Mouse (Mus musculus) forebrain, embryonic 14.5 days (tissue): ENCODE results near the gene Rbms3. TPM values are rescaled to one million over a fixed set of nuclear protein-coding genes. Genes with fewer than 3 reads are reported as not detected.

Experiments
- ATAC-seq: fragments of 200-750 bp; cut with Nextera tagmentation; 2 replicates; pipeline ENCODE4 v1.8.0; 2017; ENCODE audit warnings: mild to moderate bottlenecking, moderate library complexity
- DNase-seq: peaks from one replicate; pipeline ENCODE4 v3.0.0-alpha.2; 2015; ENCODE audit warnings: low spot score
- H3K27ac ChIP-seq: fragments of 300-500 bp; sonication (generic); 2 replicates; pipeline ENCODE4 v1.5.1; 2014; ENCODE audit warnings: low read depth, mild to moderate bottlenecking, control low read depth, low read length, moderate library complexity
- H3K27me3 ChIP-seq: fragments of 300-500 bp; sonication (generic); replicated peaks from 2 replicates; pipeline ENCODE4 v1.6.1; 2014; ENCODE audit warnings: low read length, control low read depth, mixed read lengths; ENCODE audit not compliant: control insufficient read depth, insufficient read depth
- H3K36me3 ChIP-seq: fragments of 300-500 bp; sonication (generic); 2 replicates; pipeline ENCODE4 v1.6.1; 2014; ENCODE audit warnings: low read length, control low read depth; ENCODE audit not compliant: control insufficient read depth, insufficient read depth
- H3K4me1 ChIP-seq: fragments of 300-500 bp; sonication (generic); 2 replicates; pipeline ENCODE4 v1.6.1; 2014; ENCODE audit warnings: antibody characterized with exemption, low read length, control low read depth; ENCODE audit not compliant: control insufficient read depth, insufficient read depth
- H3K4me2 ChIP-seq: fragments of 300-500 bp; sonication (generic); 2 replicates; pipeline ENCODE4 v1.6.1; 2014; ENCODE audit warnings: mild to moderate bottlenecking, control low read depth, low read length
- H3K4me3 ChIP-seq: fragments of 300-500 bp; sonication (generic); 2 replicates; pipeline ENCODE4 v1.5.1; 2014; ENCODE audit warnings: low read depth, low read length, control low read depth
- H3K9ac ChIP-seq: fragments of 300-500 bp; sonication (generic); 2 replicates; pipeline ENCODE4 v1.6.1; 2014; ENCODE audit warnings: mild to moderate bottlenecking, low read length, control low read depth, moderate library complexity
- H3K9me3 ChIP-seq: fragments of 300-500 bp; sonication (generic); replicated peaks from 2 replicates; pipeline ENCODE4 v1.6.1; 2016; ENCODE audit warnings: low read length, control low read depth, mixed read lengths; ENCODE audit not compliant: control insufficient read depth
- WGBS: fragments of 180-500 bp; shearing (Covaris S2); extraction: QIAGEN DNeasy Blood & Tissue Kit; methylation state at CpG from one replicate; pipeline ENCODE4 v1.1.7; 2014; 5-methylcytosine and 5-hydroxymethylcytosine counted together
- polyA plus RNA-seq: library from polyadenylated mRNA; unstranded; fragments of >200 nt; fragmentation: Nextera tagmentation; extraction: Ambion mirVana; gene quantifications from 2 replicates; pipeline ENCODE4 v1.2.1, GENCODE M21; 2014

Gene Rbms3
- polyA plus RNA-seq, 1 experiment from 2014 or later, result 13.8 TPM

DNA sequence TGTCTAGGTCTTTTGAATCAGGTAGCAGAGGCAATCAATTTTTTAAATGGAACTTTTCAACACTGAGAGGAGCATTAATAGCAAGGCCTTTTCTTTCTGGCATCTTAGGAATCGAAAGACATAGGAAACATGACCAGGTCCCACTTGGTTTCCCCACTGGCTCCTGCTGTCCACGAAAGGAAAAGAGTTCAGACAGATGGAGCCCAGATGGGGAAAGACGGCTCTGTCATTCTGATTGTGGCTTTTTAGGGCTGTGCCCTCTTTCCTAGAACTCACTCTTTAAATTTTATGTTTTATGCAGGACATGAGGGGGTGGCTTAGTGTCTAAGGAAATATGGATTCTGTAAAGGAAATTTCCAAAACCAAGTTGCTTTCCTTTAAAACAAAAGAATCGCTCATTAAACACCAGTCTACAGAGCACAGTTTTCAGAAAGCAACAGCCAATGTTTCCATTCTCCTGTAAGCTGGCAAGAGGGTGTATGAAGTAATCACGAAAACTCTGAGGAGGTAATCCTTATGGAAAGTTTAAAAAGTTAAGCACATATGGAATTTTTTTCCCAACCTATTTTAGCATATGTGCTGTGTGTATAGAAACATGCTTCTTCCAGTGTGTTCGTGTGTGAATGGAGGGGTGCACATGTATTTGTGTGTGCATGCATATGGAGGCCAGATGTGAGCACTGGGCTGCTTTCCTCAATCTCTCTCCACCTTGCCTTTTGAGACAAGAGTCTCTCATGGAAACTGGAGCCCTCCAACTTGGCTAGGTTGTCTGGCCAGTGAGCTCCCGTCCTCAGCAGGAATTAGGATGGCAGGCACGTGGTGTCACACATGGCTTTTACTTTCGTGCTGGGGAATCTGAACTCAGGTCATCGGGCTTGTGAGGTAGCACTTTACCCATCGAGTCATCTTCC is 843.3 kb downstream of the Rbms3 start:
- DNase-seq, result no peak
- WGBS, result 85% methylated on average over 11 of the region's 11 CpGs
- no peak for ATAC-seq
- Histone ChIP-seq H3K27ac (no peak overlapping the region), H3K4me1 (no peaks in the 10 kb centered on the region), H3K4me2 (no peak overlapping the region), H3K4me3 (no peak overlapping the region), H3K36me3 (no peaks in the 10 kb centered on the region), H3K9ac (no peak overlapping the region), H3K9me3 (no peaks in the 10 kb centered on the region), H3K27me3 (peaks cover 8% of the 10 kb centered on the region; the same call in 1 of the 2 replicates)

DNA sequence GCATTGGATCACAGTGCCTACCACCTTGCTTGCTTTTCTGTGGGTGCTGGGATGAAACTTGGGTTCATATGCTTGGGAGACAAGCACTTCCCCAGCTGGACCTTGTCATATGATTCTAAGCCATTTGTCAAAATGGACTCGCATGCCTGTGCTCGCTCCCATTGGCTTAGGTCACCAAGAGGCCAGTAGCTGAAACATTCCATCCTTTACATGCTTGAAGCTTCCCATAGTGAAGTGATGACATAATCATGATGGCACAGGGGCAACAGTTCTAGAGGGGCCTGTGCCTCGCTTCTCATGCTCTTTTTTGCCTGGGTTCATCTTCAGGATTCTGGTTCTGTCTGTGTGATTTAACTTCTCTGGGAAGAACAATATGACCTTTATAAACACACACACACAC is 857.9 kb downstream of the Rbms3 start:
- Histone ChIP-seq H3K4me3 (no peak overlapping the region), H3K36me3 (no peaks in the 10 kb centered on the region), H3K9ac (no peak overlapping the region), H3K27me3 (no peaks in the 10 kb centered on the region), H3K4me1 (no peaks in the 10 kb centered on the region), H3K27ac (no peak overlapping the region), H3K9me3 (no peaks in the 10 kb centered on the region), H3K4me2 (no peak overlapping the region)
- ATAC-seq, result no peak
- 85% methylated on average over 3 of the region's 3 CpGs for WGBS
- no peak for DNase-seq

DNA sequence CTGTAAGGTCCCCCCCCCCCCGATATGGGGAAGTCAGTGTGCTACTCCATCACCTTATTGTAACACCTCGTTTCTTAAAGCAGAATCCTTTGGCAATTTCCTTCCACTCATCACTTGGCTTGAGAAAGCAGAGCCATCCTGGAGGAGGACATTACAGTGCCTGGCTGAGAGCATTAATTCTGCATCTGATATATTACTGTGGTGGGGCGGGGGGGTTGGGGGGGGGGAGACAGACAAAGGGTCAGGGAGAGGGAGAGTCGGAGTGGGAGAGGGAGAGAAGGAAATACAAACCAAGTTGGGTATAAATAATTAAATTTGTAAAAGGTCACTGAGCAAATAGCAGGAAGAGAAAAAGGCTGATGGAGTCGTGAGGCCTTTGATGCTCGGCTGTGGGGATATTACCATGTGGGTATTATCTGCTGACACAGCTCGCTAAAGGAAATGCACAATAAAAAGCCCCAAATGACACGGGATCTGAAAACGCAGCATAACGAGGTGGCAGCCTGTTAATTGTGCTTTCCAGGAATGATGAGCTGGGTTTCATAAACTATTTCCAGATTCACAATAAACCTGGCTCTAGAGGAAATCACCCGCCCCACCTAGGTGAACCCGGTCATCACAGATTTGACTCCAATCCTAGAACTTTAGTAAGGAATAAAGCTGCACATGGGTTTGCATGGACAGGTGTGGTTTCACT is 860.2 kb downstream of the Rbms3 start:
- no peak for ATAC-seq
- Histone ChIP-seq H3K27ac (no peak overlapping the region), H3K4me1 (no peaks in the 10 kb centered on the region), H3K4me3 (no peak overlapping the region), H3K4me2 (no peak overlapping the region), H3K36me3 (no peaks in the 10 kb centered on the region), H3K9ac (no peak overlapping the region), H3K27me3 (no peaks in the 10 kb centered on the region), H3K9me3 (no peaks in the 10 kb centered on the region)
- DNase-seq, result no peak
- WGBS, result 31% methylated on average over 12 of the region's 12 CpGs

DNA sequence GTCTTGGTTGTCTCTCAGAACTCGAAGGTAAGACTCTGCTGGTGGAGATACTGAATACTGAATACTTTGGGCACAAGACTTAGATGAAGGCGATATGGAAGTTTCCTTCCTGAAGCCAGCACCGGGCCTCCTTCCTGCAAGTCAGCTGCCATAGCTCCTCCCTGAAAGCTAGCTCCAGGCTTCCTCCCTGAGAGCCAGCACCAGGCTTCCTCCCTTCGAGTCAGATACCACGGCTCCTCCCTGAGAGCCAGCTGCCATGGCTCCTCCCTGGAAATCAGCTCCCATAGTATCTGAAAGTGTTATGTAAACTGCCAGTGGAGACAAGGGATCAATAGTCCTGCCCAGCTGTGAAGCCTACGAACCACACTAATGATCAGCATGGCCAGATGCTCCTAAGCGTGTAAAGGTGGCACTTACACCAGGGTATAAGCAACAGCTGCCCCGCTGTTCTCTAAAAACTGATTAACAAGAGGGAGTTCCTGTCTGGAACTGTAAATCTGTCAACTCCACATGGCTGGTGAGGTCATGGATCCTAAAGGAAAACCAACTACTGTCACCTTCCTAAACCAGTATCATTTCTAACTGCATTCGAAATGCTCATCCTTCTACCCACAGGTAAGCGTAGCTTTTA is 867.2 kb downstream of the Rbms3 start:
- Histone ChIP-seq H3K4me2 (no peak overlapping the region), H3K27me3 (no peaks in the 10 kb centered on the region), H3K4me1 (no peaks in the 10 kb centered on the region), H3K36me3 (no peaks in the 10 kb centered on the region), H3K9me3 (no peaks in the 10 kb centered on the region), H3K4me3 (no peak overlapping the region), H3K9ac (no peak overlapping the region), H3K27ac (no peak overlapping the region)
- DNase-seq (no peak), ATAC-seq (no peak)
- 79% methylated on average over 10 of the region's 10 CpGs for WGBS

DNA sequence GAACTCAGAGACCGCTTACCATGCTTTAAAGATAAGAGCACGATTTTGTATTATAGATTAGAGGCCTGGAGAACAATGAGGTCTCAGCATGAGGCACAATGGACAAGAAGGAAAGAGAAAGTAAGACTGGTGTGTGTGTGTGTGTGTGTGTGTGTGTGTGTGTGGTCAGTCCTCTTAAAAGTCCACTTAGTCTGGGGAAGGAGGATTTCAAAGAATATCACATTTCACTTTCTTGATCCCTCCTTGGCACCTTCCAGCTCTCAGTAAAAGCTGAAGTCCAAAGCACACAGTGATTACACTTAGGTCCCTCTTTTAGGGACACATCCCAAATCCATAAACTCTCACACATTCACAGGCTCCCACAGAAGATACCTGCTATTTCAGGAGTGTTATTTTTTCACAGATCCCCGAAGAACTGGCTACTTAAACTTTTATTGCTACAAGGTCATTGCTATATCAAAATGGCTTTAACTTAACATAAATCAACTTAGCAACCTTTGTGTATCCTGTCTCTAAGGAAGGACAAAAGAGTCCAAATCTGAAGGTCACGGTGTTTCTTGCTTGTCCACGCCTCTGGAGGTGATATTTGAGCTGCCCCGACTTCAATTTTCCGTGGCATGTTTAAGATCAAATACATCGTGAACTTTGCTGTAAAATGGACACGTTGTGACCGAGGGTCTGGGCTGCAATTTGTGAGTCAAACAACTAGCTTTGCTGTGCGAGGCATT is 880.7 kb downstream of the Rbms3 start:
- no peaks in the 10 kb centered on the region for H3K36me3 ChIP-seq
- H3K9me3 ChIP-seq, result no peaks in the 10 kb centered on the region
- ATAC-seq (no peak), DNase-seq (no peak)
- H3K27me3 ChIP-seq, result no peaks in the 10 kb centered on the region
- H3K4me1 ChIP-seq, result no peaks in the 10 kb centered on the region
- H3K9ac ChIP-seq, result no peak overlapping the region
- no peak overlapping the region for H3K4me3 ChIP-seq
- no peak overlapping the region for H3K4me2 ChIP-seq
- H3K27ac ChIP-seq, result no peak overlapping the region
- WGBS, result 62% methylated on average over 11 of the region's 11 CpGs

DNA sequence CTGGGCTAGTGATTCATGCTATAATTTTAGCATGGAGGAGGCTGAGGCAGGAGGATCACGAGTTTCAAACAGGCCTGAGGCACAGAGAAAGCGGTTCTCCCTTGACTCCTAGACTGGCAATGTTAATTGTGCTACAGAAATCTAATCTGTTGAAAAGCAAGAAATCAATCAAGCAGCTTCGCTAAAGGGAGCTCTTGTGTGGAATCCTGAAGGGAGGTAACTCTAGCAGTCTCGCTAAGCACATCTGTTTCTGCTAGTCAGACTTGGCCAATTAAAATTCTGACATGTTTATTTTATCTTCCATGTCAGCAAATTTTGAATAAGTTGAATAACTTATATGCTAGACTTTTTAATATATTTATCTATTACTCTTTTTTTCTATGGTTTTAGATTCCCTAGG is 881.4 kb downstream of the Rbms3 start:
- H3K4me2 ChIP-seq, result no peak overlapping the region
- H3K27ac ChIP-seq, result no peak overlapping the region
- H3K36me3 ChIP-seq, result no peaks in the 10 kb centered on the region
- no peaks in the 10 kb centered on the region for H3K27me3 ChIP-seq
- ATAC-seq (no peak), DNase-seq (no peak)
- H3K4me1 ChIP-seq, result no peaks in the 10 kb centered on the region
- WGBS, result 57% methylated on average over 4 of the region's 4 CpGs
- H3K9ac ChIP-seq, result no peak overlapping the region
- no peaks in the 10 kb centered on the region for H3K9me3 ChIP-seq
- H3K4me3 ChIP-seq, result no peak overlapping the region

DNA sequence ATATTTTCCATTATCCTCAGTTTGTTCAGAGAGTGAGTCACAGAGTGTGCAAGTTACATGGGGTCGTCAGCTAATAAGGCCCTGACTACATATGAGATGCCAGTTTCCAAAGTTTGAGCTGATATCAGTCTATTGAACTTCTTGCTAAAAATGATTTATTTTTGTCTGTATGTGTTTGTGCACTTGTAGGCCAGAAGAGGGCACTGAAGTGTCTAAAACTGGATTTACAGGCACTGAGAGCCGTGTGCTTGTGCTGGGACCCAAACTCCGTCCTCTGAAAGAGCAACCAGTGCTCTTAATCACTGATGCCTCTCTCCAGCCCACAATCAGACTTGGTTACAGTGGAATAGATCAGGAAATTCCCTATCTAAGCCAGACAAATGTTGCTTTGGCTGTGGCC is 882.8 kb downstream of the Rbms3 start:
- Histone ChIP-seq H3K9ac (no peak overlapping the region), H3K4me2 (no peak overlapping the region), H3K36me3 (no peaks in the 10 kb centered on the region), H3K27me3 (no peaks in the 10 kb centered on the region), H3K9me3 (no peaks in the 10 kb centered on the region), H3K27ac (no peak overlapping the region), H3K4me1 (no peaks in the 10 kb centered on the region), H3K4me3 (no peak overlapping the region)
- ATAC-seq, result no peak
- WGBS, result 82% methylated on average over 3 of the region's 3 CpGs
- no peak for DNase-seq

DNA sequence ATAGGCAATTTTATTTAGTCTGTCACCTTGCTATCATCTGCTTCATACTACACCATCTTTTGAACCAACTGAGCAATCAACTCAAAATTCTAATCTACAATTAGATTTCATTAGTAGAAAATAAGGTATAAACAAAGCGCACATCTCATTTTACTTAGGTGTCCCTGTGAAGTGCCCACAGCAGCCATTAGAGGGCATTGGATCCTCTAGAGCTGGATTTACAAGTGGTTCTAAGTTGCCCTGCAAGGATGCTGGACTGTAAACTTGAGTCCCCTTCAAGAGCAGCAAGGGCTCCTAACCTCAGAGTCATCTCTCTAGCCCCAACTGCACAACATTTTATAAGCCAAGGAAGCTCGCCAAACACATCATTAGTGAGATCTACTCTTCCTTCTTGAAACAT is 891.9 kb downstream of the Rbms3 start:
- no peaks in the 10 kb centered on the region for H3K9me3 ChIP-seq
- H3K4me2 ChIP-seq, result no peak overlapping the region
- H3K27me3 ChIP-seq, result no peaks in the 10 kb centered on the region
- no peak overlapping the region for H3K27ac ChIP-seq
- DNase-seq (no peak), ATAC-seq (no peak)
- no peaks in the 10 kb centered on the region for H3K36me3 ChIP-seq
- H3K4me1 ChIP-seq, result no peaks in the 10 kb centered on the region
- H3K4me3 ChIP-seq, result no peak overlapping the region
- H3K9ac ChIP-seq, result no peak overlapping the region
- WGBS, result 86% methylated on average over 2 of the region's 2 CpGs
